Mouse (Mus musculus) cerebellum, adult 2 months (tissue): ENCODE measurements around the gene Zdhhc17. TPM values are rescaled to one million over a fixed set of nuclear protein-coding genes. Genes with fewer than 3 reads are reported as not detected.

ENCODE experiments used
- DNase-seq, 2 experiments: peaks; one replicate each; pipeline ENCODE4 v3.0.0; 2021
- H3K27ac ChIP-seq: fragments of 200-500 bp; 2 replicates; pipeline ENCODE4 v1.5.1; 2012; ENCODE audit warnings: low read length, control low read depth, inconsistent platforms; ENCODE audit not compliant: insufficient read depth
- H3K27me3 ChIP-seq: fragments of 200-500 bp; 2 replicates; pipeline ENCODE4 v1.6.1; 2012; ENCODE audit warnings: inconsistent platforms, mild to moderate bottlenecking, low read length, moderate library complexity; ENCODE audit not compliant: control insufficient read depth, insufficient read depth
- H3K4me1 ChIP-seq: fragments of 200-500 bp; 2 replicates; pipeline ENCODE4 v1.6.1; 2011; ENCODE audit warnings: low read length; ENCODE audit not compliant: control insufficient read depth, insufficient read depth
- H3K4me3 ChIP-seq: fragments of 200-500 bp; replicated peaks from 2 replicates; pipeline ENCODE3; 2011; ENCODE audit warnings: mild to moderate bottlenecking, low read depth, low read length, control low read depth; ENCODE audit not compliant: insufficient read depth
- CTCF ChIP-seq: fragments of 200-500 bp; IDR thresholded peaks from 2 replicates; pipeline ENCODE4 v1.5.1; 2011; ENCODE audit warnings: low read depth, mild to moderate bottlenecking, control low read depth, low read length, moderate library complexity, borderline replicate concordance; ENCODE audit not compliant: insufficient read depth
- POLR2A ChIP-seq: fragments of 200-500 bp; IDR thresholded peaks from 2 replicates; pipeline ENCODE4 v1.6.1; 2011; ENCODE audit warnings: low read length, control low read depth, borderline replicate concordance; ENCODE audit not compliant: insufficient read depth
- WGBS: fragments of 180-500 bp; shearing (Covaris S2); methylation state at CpG from one replicate; pipeline ENCODE4 v1.1.7; 2018; 5-methylcytosine and 5-hydroxymethylcytosine counted together
- polyA plus RNA-seq: library from polyadenylated mRNA; depleted of rRNA; stranded (reverse); fragments of >200 nt; gene quantifications from 2 replicates; pipeline ENCODE4 v1.2.3, GENCODE M21; 2012

Gene Zdhhc17
- polyA plus RNA-seq, 1 experiment: 112 TPM

- no peak for DNase-seq
- Histone ChIP-seq H3K4me1 (peaks cover 18% of the 10 kb centered on the region), H3K27me3 (no peaks in the 10 kb centered on the region), H3K27ac (no peak overlapping the region), H3K4me3 (no peak overlapping the region)
- 33% methylated on average over 6 of the region's 6 CpGs for WGBS
- no peak for TF ChIP-seq CTCF
- TF ChIP-seq POLR2A: no peak
These were observed 12.8 kb downstream of the Zdhhc17 start for GRCm38 (mm10) chr10:110997180-110997579.

- no peak for DNase-seq
- TF ChIP-seq POLR2A: no peak
- no peak for TF ChIP-seq CTCF
- no peaks in the 10 kb centered on the region for H3K27me3 ChIP-seq
- peaks cover 28% of the 10 kb centered on the region for H3K4me1 ChIP-seq
- H3K27ac ChIP-seq: 0 out of 2 replicates have a peak overlapping the region, but pooled peaks have one; percentile 16
- 78% methylated on average over 5 of the region's 5 CpGs for WGBS
- H3K4me3 ChIP-seq: no peak overlapping the region
These were observed 15.2 kb downstream of the Zdhhc17 start for GRCm38 (mm10) chr10:110994761-110995160.

GRCm38 (mm10) chr10:110993249-110993648, 16.7 kb downstream of the Zdhhc17 start:
- Histone ChIP-seq H3K27ac (0 out of 2 replicates have a peak overlapping the region, but pooled peaks have one; percentile 50), H3K4me3 (no peak overlapping the region), H3K27me3 (no peaks in the 10 kb centered on the region), H3K4me1 (peaks cover 31% of the 10 kb centered on the region)
- 14% methylated on average over 5 of the region's 5 CpGs for WGBS
- TF ChIP-seq POLR2A: no peak
- no peak for TF ChIP-seq CTCF
- no peak for DNase-seq

GRCm38 (mm10) chr10:110992047-110992431, 17.9 kb downstream of the Zdhhc17 start:
- Histone ChIP-seq H3K27me3 (no peaks in the 10 kb centered on the region), H3K4me1 (peaks cover 28% of the 10 kb centered on the region), H3K4me3 (no peak overlapping the region), H3K27ac (peak overlapping the region; percentile 1; the same call in 1 of the 2 replicates)
- TF ChIP-seq POLR2A (no peak), CTCF (no peak)
- DNase-seq: peak in 1 of 2 experiments; percentile 32
- WGBS: 5% methylated on average over 9 of the region's 9 CpGs

- no peak overlapping the region for H3K4me3 ChIP-seq
- no peak overlapping the region for H3K27ac ChIP-seq
- H3K4me1 ChIP-seq: peaks cover 27% of the 10 kb centered on the region
- TF ChIP-seq POLR2A (no peak), CTCF (no peak)
- no peak for DNase-seq
- H3K27me3 ChIP-seq: no peaks in the 10 kb centered on the region
- 51% methylated on average over 6 of the region's 6 CpGs for WGBS
These were observed 18.5 kb downstream of the Zdhhc17 start for GRCm38 (mm10) chr10:110991307-110992046.

GRCm38 (mm10) chr10:110989729-110990128, 20.2 kb downstream of the Zdhhc17 start:
- no peak overlapping the region for H3K27ac ChIP-seq
- WGBS: 70% methylated on average over 2 of the region's 2 CpGs
- H3K27me3 ChIP-seq: no peaks in the 10 kb centered on the region
- H3K4me3 ChIP-seq: no peak overlapping the region
- peaks cover 27% of the 10 kb centered on the region for H3K4me1 ChIP-seq
- peak in 1 of 2 experiments; percentile 34 for DNase-seq
- TF ChIP-seq CTCF (no peak), POLR2A (no peak)

- H3K27me3 ChIP-seq: no peaks in the 10 kb centered on the region
- H3K27ac ChIP-seq: no peak overlapping the region
- no peak overlapping the region for H3K4me3 ChIP-seq
- H3K4me1 ChIP-seq: peaks cover 12% of the 10 kb centered on the region; the same call in 1 of the 2 replicates
- TF ChIP-seq CTCF (no peak), POLR2A (no peak)
- WGBS: 90% methylated on average over 17 of the region's 17 CpGs
- no peak for DNase-seq
These were observed 23.3 kb downstream of the Zdhhc17 start for GRCm38 (mm10) chr10:110986682-110987081.

- no peak for DNase-seq
- Histone ChIP-seq H3K27me3 (no peaks in the 10 kb centered on the region), H3K4me3 (no peak overlapping the region), H3K4me1 (peaks cover 3% of the 10 kb centered on the region; the same call in 1 of the 2 replicates), H3K27ac (no peak overlapping the region)
- no peak for TF ChIP-seq CTCF
- TF ChIP-seq POLR2A: no peak
- 65% methylated on average over 4 of the region's 4 CpGs for WGBS
These were observed 27.2 kb downstream of the Zdhhc17 start for GRCm38 (mm10) chr10:110982771-110983170.
